Mouse (Mus musculus) lung, embryonic 14.5 days (tissue): ENCODE measurements around the gene Nfasc. TPM values are rescaled to one million over a fixed set of nuclear protein-coding genes. Genes with fewer than 3 reads are reported as not detected.

Source experiments
- ATAC-seq: fragments of 200-750 bp; cut with Nextera tagmentation; 2 replicates; pipeline ENCODE4 v1.8.0; 2017; ENCODE audit warnings: mild to moderate bottlenecking, moderate TSS enrichment, moderate library complexity; ENCODE audit not compliant: insufficient read depth
- DNase-seq: peaks from one replicate; pipeline ENCODE4 v3.0.0-alpha.2; 2015
- H3K27ac ChIP-seq: fragments of 300-500 bp; sonication (generic); 2 replicates; pipeline ENCODE4 v1.5.1; 2014; ENCODE audit warnings: low read depth, mild to moderate bottlenecking, moderate library complexity
- H3K27me3 ChIP-seq: fragments of 300-500 bp; sonication (generic); 2 replicates; pipeline ENCODE4 v1.6.1; 2014; ENCODE audit warnings: low read length, control low read depth; ENCODE audit not compliant: insufficient read depth
- H3K36me3 ChIP-seq: fragments of 300-500 bp; sonication (generic); 2 replicates; pipeline ENCODE4 v1.6.1; 2014; ENCODE audit warnings: control low read depth; ENCODE audit not compliant: insufficient read depth
- H3K4me1 ChIP-seq: fragments of 300-500 bp; sonication (generic); 2 replicates; pipeline ENCODE4 v1.6.1; 2014; ENCODE audit warnings: antibody characterized with exemption, control low read depth; ENCODE audit not compliant: insufficient read depth
- H3K4me2 ChIP-seq: fragments of 300-500 bp; sonication (generic); 2 replicates; pipeline ENCODE4 v1.6.1; 2014; ENCODE audit warnings: mild to moderate bottlenecking
- H3K4me3 ChIP-seq: fragments of 300-500 bp; sonication (generic); 2 replicates; pipeline ENCODE4 v1.5.1; 2014; ENCODE audit warnings: low read depth, low read length
- H3K9ac ChIP-seq: fragments of 300-500 bp; sonication (generic); 2 replicates; pipeline ENCODE4 v1.6.1; 2014
- H3K9me3 ChIP-seq: fragments of 300-500 bp; sonication (generic); 2 replicates; pipeline ENCODE4 v1.6.1; 2016; ENCODE audit warnings: low read depth, low read length, control low read depth
- CTCF ChIP-seq: IDR thresholded peaks from 2 replicates; pipeline ENCODE4 v1.5.1; 2016; ENCODE audit warnings: antibody characterized with exemption, low read depth
- WGBS: fragments of 180-500 bp; shearing (Covaris S2); extraction: QIAGEN DNeasy Blood & Tissue Kit; methylation state at CpG from one replicate; pipeline ENCODE4 v1.1.7; 2014; 5-methylcytosine and 5-hydroxymethylcytosine counted together
- polyA plus RNA-seq: library from polyadenylated mRNA; unstranded; fragments of >200 nt; fragmentation: Nextera tagmentation; extraction: Ambion mirVana; gene quantifications from 2 replicates; pipeline ENCODE4 v1.2.1, GENCODE M21; 2014

Gene Nfasc
- polyA plus RNA-seq, 1 experiment from 2014 or later: 0.57 TPM

DNA sequence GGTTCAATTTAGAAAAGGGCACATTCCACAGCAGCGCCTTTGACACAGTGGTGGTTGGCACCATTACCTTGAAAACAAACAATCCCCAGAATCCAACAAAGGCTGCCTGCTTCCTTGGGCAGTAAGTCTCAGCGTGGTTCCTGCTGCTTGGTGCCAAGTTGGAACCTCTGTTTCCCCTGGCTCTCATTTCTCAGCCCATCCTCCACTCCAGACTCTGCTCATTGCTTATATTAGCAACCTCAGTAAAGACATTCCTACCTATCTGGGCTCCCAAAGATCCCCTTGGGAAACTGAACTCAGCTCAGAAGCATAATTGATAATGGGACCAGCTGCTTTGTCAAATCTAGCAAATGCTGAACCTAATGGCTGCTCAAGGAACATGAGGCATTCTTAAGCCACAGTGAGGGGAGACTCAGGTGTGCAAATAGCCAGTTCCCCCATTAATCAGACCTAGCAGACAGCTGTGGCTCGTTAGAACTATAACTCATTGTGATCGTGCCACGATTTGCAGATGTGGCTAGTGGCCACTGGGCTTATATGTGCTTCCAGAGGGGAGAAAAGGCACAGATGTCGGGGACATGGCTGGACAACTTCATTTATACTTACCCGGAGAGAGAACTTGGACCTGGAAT lies 115.4 kb downstream of the Nfasc start:
- H3K27me3 ChIP-seq: no peaks in the 10 kb centered on the region
- no peak overlapping the region for H3K27ac ChIP-seq
- DNase-seq (no peak), ATAC-seq (no peak)
- no peaks in the 10 kb centered on the region for H3K36me3 ChIP-seq
- H3K4me2 ChIP-seq: no peak overlapping the region
- no peaks in the 10 kb centered on the region for H3K9me3 ChIP-seq
- H3K4me1 ChIP-seq: no peaks in the 10 kb centered on the region
- 62% methylated on average over 7 of the region's 7 CpGs for WGBS
- no peak overlapping the region for H3K9ac ChIP-seq
- no peak overlapping the region for H3K4me3 ChIP-seq
- no peak for TF ChIP-seq CTCF

DNA sequence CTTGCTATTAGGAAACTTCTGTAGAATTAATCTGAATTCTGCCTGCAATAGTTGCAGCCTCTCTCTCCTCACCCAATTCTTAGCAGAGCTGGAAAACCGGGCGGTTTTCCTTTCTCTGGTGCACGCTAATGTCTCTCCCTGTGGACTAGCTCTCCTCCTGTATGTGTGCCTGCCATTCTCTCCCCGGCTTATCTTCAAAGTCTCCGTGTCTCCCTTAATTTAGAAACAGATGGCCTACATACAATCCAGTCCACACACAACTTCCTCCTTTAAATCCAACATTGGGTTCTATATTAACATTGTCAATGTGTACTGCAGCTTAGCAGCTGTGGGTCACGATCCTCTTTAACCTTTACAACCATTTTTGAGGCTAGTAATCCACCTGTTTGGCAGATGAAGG lies 116.6 kb downstream of the Nfasc start:
- Histone ChIP-seq H3K4me3 (no peak overlapping the region), H3K27ac (no peak overlapping the region), H3K9ac (no peak overlapping the region), H3K36me3 (no peaks in the 10 kb centered on the region), H3K4me1 (no peaks in the 10 kb centered on the region), H3K27me3 (no peaks in the 10 kb centered on the region), H3K4me2 (no peak overlapping the region), H3K9me3 (no peaks in the 10 kb centered on the region)
- 50% methylated on average over 6 of the region's 6 CpGs for WGBS
- ATAC-seq (no peak), DNase-seq (no peak)
- TF ChIP-seq CTCF: no peak

DNA sequence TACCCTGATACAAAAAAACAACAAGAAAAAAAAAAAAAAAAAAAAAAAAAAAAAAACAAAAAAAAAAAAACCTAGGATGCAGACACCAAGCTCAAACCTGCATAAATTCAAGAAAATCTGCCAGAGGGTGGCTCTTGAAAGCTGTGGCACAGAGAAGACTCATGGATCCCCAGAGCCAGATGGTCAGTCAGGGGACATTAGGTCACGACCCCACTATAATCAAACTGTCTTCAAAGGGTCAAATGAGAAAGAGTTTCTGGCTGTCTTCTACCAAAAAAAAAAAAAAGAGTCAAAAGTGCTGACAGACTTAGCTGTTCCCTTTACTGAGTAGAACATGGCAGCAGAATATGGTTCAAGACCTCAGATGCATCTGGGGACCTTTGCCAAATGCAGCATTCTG lies 117.1 kb downstream of the Nfasc start:
- no peak for ATAC-seq
- H3K4me2 ChIP-seq: no peak overlapping the region
- no peaks in the 10 kb centered on the region for H3K36me3 ChIP-seq
- no peaks in the 10 kb centered on the region for H3K9me3 ChIP-seq
- no peak overlapping the region for H3K27ac ChIP-seq
- DNase-seq: no peak
- no peak overlapping the region for H3K4me3 ChIP-seq
- TF ChIP-seq CTCF: no peak
- no peaks in the 10 kb centered on the region for H3K27me3 ChIP-seq
- no peak overlapping the region for H3K9ac ChIP-seq
- WGBS: 50% methylated on average over 1 of the region's 1 CpGs
- no peaks in the 10 kb centered on the region for H3K4me1 ChIP-seq

DNA sequence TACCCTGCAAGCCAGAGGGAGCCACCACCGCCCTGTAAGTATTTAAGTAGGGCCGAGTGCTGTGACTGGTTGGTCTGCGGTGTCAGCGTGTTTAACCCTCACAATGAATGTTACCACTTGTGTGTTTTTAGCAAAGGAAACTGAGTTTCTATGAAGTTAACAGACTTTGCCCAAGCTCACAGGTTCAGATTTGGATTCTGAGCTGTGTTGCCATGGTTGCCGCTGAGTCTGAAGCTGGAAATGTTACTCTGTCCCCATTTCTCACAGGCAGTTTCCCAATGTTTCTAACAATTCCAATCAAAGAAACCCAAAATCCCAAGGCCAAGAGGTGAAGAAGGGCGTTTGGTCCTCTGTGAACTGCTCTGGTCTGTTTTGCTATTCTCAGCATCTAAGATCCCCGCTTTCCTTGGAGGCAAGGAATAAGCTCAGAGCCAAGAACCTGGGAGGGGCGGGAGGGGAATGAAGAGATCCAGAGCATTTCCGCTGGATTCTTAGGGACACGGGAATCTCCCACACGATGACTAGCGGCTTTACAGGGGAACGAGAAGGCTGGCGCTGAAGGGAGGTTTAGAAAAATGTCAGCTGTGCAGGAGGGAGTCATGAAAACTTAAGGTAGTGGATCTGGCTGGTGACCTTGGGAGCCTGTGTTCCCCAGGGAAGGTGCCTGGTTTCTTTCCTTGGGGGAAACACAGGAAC lies 117.8 kb downstream of the Nfasc start:
- H3K27ac ChIP-seq: no peak overlapping the region
- no peak for TF ChIP-seq CTCF
- no peak overlapping the region for H3K4me2 ChIP-seq
- no peaks in the 10 kb centered on the region for H3K27me3 ChIP-seq
- no peaks in the 10 kb centered on the region for H3K4me1 ChIP-seq
- H3K9me3 ChIP-seq: no peaks in the 10 kb centered on the region
- H3K4me3 ChIP-seq: no peak overlapping the region
- ATAC-seq: no peak
- whole genome bisulfite sequencing: 31% methylated on average over 14 of the region's 14 CpGs
- no peak overlapping the region for H3K9ac ChIP-seq
- H3K36me3 ChIP-seq: no peaks in the 10 kb centered on the region
- peak; percentile 11 for DNase-seq

DNA sequence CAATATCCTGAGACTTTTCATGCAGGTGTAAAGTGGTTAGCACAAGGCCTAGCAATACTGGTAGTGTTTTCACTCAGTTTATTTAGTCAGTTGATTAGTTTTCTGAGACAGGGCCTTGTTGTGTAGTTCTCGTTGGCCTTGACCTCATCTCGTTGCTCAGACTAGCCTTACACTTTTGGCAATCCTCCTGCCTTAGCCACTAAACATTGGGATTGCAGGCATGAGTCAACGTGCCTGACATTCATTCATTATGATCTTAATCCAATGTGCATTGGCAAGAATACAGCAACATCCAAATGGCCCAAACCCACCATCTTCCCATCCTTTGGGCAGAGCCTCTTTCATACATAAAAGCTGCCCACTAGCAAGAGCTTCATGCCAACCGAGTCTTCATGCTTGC lies 129.5 kb downstream of the Nfasc start:
- no peaks in the 10 kb centered on the region for H3K4me1 ChIP-seq
- no peak for TF ChIP-seq CTCF

DNA sequence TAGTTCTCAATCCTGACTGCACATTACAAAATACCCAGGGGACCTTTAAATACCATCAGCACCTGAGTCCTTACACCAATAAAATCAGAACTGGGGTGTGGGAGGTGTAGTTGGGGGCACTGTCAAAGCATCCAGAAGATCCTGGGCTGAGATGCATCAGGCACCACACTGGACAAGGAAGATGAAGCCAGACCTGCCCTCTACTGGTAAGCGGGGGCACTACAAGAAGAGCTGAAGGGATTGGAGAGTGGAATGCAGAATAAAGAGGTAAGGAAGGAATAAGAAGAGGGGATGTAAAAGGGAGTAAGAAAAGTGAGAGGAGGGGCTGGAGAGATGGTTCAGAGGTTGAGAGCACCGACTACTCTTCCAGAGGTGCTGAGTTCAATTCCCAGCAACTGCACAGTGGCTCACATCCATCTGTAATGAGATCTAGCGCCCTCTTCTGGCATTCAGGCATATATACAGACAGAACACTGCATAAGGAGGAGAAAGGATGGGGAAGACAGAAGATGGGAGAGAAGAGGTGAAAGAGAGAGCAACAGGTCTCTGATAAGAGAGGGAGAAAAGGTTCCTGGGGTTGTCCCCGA lies 132.5 kb downstream of the Nfasc start:
- Histone ChIP-seq H3K27me3 (no peaks in the 10 kb centered on the region), H3K9me3 (no peaks in the 10 kb centered on the region), H3K27ac (no peak overlapping the region), H3K36me3 (no peaks in the 10 kb centered on the region), H3K4me1 (no peaks in the 10 kb centered on the region), H3K4me3 (no peak overlapping the region), H3K9ac (no peak overlapping the region), H3K4me2 (no peak overlapping the region)
- TF ChIP-seq CTCF: peak; percentile 87
- DNase-seq: peak; percentile 74
- peak; percentile 24; the same call in 1 of the 2 replicates for ATAC-seq
- WGBS: 31% methylated on average over 4 of the region's 4 CpGs

More for the DNA sequence above, 129.5 kb downstream of the Nfasc start:
- DNase-seq: no peak
- no peak for ATAC-seq
- no peaks in the 10 kb centered on the region for H3K36me3 ChIP-seq
- H3K4me3 ChIP-seq: no peak overlapping the region
- H3K27ac ChIP-seq: no peak overlapping the region
- H3K9ac ChIP-seq: no peak overlapping the region
- H3K27me3 ChIP-seq: no peaks in the 10 kb centered on the region
- WGBS: 65% methylated on average over 4 of the region's 4 CpGs
- H3K9me3 ChIP-seq: no peaks in the 10 kb centered on the region
- H3K4me2 ChIP-seq: no peak overlapping the region

DNA sequence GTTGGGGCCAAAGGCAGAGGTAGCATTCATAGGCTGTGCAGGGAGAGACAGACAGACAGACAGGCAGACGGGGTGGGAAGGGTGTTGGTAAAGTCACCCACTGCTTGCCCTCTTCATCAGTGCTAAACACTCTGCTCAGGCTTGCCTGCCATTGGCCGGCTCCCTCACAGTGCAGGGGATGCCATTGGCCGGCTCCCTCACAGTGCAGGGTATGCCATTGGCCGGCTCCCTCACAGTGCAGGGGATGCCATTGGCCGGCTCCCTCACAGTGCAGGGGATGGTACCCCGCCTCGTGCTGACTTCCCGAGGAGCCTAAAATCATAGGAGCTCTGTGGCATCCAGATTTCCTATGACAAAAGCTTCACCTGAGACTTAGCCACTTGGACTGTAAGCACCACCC lies 139.4 kb downstream of the Nfasc start:
- H3K9me3 ChIP-seq: no peaks in the 10 kb centered on the region
- H3K27me3 ChIP-seq: no peaks in the 10 kb centered on the region
- 28% methylated on average over 8 of the region's 8 CpGs for WGBS
- ATAC-seq (0 out of 2 replicates have a peak, but pooled peaks have one; percentile 38), DNase-seq (no peak)
- no peaks in the 10 kb centered on the region for H3K4me1 ChIP-seq
- H3K4me3 ChIP-seq: no peak overlapping the region
- no peak overlapping the region for H3K4me2 ChIP-seq
- no peak for TF ChIP-seq CTCF
- H3K27ac ChIP-seq: no peak overlapping the region
- H3K36me3 ChIP-seq: no peaks in the 10 kb centered on the region
- H3K9ac ChIP-seq: no peak overlapping the region
